Mouse (Mus musculus) limb, embryonic 13.5 days (tissue): ENCODE measurements at regions not wholly inside any gene's neighbourhood (a gene's known extent, or its start where the extent isn't known, plus 50 kb on each side); places are given as distances from the start of the nearest gene placed in this dataset. TPM values are rescaled to one million over a fixed set of nuclear protein-coding genes. Genes with fewer than 3 reads are reported as not detected.

Source experiments
- ATAC-seq: fragments of 200-750 bp; cut with Nextera tagmentation; 2 replicates; pipeline ENCODE4 v1.8.0; 2017; ENCODE audit warnings: low read depth, moderate number of reproducible peaks, moderate TSS enrichment; ENCODE audit not compliant: low FRiP score
- H3K27ac ChIP-seq: fragments of 300-500 bp; sonication (generic); 2 replicates; pipeline ENCODE4 v1.5.1; 2015; ENCODE audit warnings: inconsistent platforms, mild to moderate bottlenecking, moderate library complexity
- H3K27me3 ChIP-seq: fragments of 300-500 bp; sonication (generic); 2 replicates; pipeline ENCODE4 v1.6.1; 2015; ENCODE audit warnings: mild to moderate bottlenecking, inconsistent platforms
- H3K36me3 ChIP-seq: fragments of 300-500 bp; sonication (generic); 2 replicates; pipeline ENCODE4 v1.6.1; 2015; ENCODE audit warnings: inconsistent platforms, mild to moderate bottlenecking, moderate library complexity
- H3K4me1 ChIP-seq: fragments of 300-500 bp; sonication (generic); 2 replicates; pipeline ENCODE4 v1.6.1; 2015; ENCODE audit warnings: inconsistent platforms
- H3K4me2 ChIP-seq: fragments of 300-500 bp; sonication (generic); replicated peaks from 2 replicates; pipeline ENCODE4 v1.6.1; 2015; ENCODE audit warnings: inconsistent platforms, mild to moderate bottlenecking, moderate library complexity
- H3K4me3 ChIP-seq: fragments of 300-500 bp; sonication (generic); 2 replicates; pipeline ENCODE4 v1.5.1; 2015; ENCODE audit warnings: moderate library complexity, mild to moderate bottlenecking, inconsistent platforms
- H3K9ac ChIP-seq: fragments of 300-500 bp; sonication (generic); 2 replicates; pipeline ENCODE4 v1.6.1; 2015; ENCODE audit warnings: mild to moderate bottlenecking, inconsistent platforms
- H3K9me3 ChIP-seq: fragments of 300-500 bp; sonication (generic); 2 replicates; pipeline ENCODE4 v1.6.1; 2016; ENCODE audit warnings: inconsistent platforms
- WGBS: fragments of 180-500 bp; shearing (Covaris S2); methylation state at CpG from one replicate; pipeline ENCODE4 v1.1.7; 2015; 5-methylcytosine and 5-hydroxymethylcytosine counted together
- microRNA-seq: library from miRNA; unstranded; fragments of <30 nt; microRNA quantifications from one replicate; pipeline ENCODE4, GENCODE M21; 2016

DNA sequence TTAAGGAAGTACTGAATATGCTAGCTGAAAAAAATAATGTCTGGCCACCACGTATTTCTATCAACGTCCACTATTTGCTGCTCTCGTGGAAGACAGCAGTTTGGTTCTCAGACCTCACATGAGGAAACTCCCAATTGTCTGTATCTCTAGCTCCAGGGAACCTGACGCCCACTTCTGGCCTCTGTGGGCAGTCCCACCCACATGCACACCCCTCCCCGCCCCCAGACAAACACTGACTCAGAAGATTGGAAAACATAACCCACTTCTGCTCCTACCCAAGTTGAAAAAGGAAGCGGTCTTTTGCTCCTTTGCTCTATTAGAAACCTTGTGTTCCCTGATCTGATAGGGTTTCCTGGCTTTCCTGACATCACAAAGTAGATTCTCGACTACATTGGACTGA, 99.9 kb upstream of the Ccdc54 start:
- Histone ChIP-seq H3K36me3 (no peaks in the 10 kb centered on the region), H3K9ac (no peak overlapping the region), H3K27me3 (no peaks in the 10 kb centered on the region), H3K9me3 (no peaks in the 10 kb centered on the region), H3K4me2 (no peak overlapping the region), H3K27ac (no peak overlapping the region), H3K4me3 (no peak overlapping the region), H3K4me1 (no peaks in the 10 kb centered on the region)
- 78% methylated on average over 7 of the region's 7 CpGs for WGBS
- ATAC-seq, result no peak

DNA sequence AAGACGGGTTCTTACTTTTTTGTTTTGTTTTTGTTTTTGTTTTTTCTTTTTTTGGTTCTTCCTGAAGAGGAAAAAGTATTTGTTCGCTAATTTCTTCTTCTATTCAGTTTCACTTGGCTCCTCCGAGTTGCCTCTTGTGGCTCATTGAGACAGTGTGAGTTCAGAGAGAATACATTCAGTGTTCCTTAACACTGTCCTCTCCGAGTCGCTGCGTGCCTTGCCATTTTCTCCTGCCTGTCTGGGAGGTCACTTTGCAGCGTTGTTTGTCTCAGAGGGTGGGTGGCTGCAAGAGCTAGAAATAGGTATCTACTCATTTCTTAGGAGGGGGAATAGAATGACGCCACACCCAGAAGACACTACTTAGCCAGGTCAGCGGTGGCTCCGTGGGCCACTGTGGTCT, 98.6 kb upstream of the Ccdc54 start:
- Histone ChIP-seq H3K4me2 (peak overlapping the region; percentile 30; the same call in 1 of the 2 replicates), H3K9me3 (no peaks in the 10 kb centered on the region), H3K36me3 (no peaks in the 10 kb centered on the region), H3K9ac (no peak overlapping the region), H3K27me3 (no peaks in the 10 kb centered on the region), H3K4me3 (no peak overlapping the region), H3K27ac (no peak overlapping the region), H3K4me1 (no peaks in the 10 kb centered on the region)
- no peak for ATAC-seq
- WGBS, result 71% methylated on average over 10 of the region's 10 CpGs

DNA sequence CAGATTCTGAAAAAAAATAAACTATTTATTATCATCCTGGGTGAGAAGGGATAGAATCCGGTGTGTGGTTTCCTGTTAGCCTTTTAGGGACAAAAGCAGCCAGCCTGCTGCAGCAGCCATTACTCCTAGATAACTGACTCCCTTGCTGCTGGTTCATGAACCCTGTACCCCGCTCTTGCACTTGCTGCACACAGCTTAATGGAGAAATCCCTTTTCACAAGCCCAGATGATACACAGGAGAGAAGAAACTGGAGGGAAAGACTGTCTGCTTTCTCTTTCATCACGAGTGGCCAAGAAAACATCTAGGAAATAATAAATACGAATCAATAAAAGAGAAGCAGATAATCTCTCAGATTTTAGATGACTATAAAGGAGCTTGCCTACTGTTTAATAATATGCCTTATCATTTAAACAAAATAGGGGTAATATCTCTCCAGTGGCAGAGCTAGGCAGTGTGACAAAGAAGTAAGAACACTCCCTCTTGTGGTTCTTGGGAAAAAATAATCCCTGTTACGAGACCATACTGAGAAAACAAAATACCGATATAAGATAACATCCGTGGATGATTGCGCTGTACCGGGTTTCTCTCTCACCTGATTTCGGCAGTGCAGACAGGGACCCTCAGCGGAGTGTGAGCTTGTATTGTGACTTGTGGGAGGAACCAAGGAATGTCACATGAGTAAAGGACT, 98.0 kb upstream of the Ccdc54 start:
- H3K9me3 ChIP-seq, result no peaks in the 10 kb centered on the region
- no peak overlapping the region for H3K27ac ChIP-seq
- no peak overlapping the region for H3K4me3 ChIP-seq
- no peaks in the 10 kb centered on the region for H3K36me3 ChIP-seq
- H3K9ac ChIP-seq, result no peak overlapping the region
- 69% methylated on average over 11 of the region's 11 CpGs for WGBS
- no peaks in the 10 kb centered on the region for H3K27me3 ChIP-seq
- H3K4me1 ChIP-seq, result no peaks in the 10 kb centered on the region
- ATAC-seq, result no peak
- peak overlapping the region; percentile 30; the same call in 1 of the 2 replicates for H3K4me2 ChIP-seq

DNA sequence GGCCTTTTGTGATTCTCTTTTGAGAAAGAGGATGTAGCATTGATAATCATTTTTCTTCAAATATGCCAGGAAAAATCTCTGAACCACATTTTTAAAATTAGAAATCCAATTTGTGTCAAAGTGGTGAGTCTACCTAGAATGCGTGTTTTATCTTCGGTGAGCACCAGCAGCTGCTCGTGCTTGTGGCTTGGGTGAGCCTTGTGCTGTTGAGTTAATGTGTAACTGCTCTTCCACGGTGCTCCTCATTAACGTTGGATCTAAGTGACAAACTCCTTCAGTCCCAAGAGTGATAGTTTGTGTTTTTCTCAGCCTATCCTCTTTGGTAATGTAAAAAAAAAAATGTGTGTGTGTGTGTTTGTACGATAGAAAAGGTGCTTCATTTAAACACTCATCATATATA, 88.7 kb upstream of the Ccdc54 start:
- Histone ChIP-seq H3K9ac (no peak overlapping the region), H3K4me1 (no peaks in the 10 kb centered on the region), H3K36me3 (no peaks in the 10 kb centered on the region), H3K27me3 (no peaks in the 10 kb centered on the region), H3K9me3 (no peaks in the 10 kb centered on the region), H3K4me2 (no peak overlapping the region), H3K4me3 (no peak overlapping the region), H3K27ac (no peak overlapping the region)
- no peak for ATAC-seq
- 91% methylated on average over 6 of the region's 6 CpGs for WGBS

DNA sequence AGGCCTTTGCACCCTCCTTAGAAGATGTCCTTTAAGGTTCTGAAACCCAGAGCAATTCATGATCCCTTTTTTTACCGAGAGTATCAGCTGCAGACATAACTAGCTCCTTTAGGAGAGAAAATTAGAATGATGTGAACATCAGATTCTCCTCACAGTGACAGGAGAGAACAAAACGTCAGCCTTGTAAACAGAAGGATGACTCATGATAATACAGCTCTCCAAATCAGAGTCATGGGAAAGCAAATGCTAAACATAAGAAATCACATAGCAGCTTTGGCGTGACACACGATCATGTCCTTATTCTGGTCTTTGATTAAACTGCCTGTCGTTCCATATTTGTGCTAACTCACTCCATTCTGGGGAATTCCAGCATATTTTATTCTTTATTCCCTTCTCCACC, 82.4 kb upstream of the Ccdc54 start:
- Histone ChIP-seq H3K36me3 (no peaks in the 10 kb centered on the region), H3K9ac (no peak overlapping the region), H3K4me3 (no peak overlapping the region), H3K9me3 (no peaks in the 10 kb centered on the region), H3K4me2 (no peak overlapping the region), H3K27ac (no peak overlapping the region), H3K27me3 (no peaks in the 10 kb centered on the region), H3K4me1 (no peaks in the 10 kb centered on the region)
- ATAC-seq, result no peak
- WGBS, result 88% methylated on average over 5 of the region's 5 CpGs

DNA sequence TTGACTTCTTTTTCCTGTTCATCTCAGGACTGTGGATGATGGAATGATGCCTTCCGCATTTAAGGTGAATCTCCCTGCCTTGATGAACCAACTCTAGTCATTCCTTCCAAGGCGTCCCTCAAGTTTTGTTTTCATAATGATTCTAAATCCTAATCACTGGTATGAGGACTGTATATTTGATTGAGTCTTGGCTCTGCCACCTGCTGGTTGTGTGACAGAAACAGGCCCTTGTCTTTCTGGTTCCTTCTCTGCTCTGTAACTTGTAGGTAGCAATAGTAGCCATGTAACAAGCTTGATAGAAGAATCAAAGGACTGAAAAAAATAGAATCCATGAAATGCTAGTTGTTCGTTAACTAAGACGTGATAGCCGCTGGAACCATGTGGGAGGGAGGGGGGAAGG, 81.8 kb upstream of the Ccdc54 start:
- H3K9ac ChIP-seq, result no peak overlapping the region
- H3K4me2 ChIP-seq, result no peak overlapping the region
- H3K4me1 ChIP-seq, result no peaks in the 10 kb centered on the region
- WGBS, result 78% methylated on average over 5 of the region's 5 CpGs
- no peaks in the 10 kb centered on the region for H3K27me3 ChIP-seq
- no peak for ATAC-seq
- no peak overlapping the region for H3K27ac ChIP-seq
- no peaks in the 10 kb centered on the region for H3K9me3 ChIP-seq
- no peak overlapping the region for H3K4me3 ChIP-seq
- no peaks in the 10 kb centered on the region for H3K36me3 ChIP-seq

DNA sequence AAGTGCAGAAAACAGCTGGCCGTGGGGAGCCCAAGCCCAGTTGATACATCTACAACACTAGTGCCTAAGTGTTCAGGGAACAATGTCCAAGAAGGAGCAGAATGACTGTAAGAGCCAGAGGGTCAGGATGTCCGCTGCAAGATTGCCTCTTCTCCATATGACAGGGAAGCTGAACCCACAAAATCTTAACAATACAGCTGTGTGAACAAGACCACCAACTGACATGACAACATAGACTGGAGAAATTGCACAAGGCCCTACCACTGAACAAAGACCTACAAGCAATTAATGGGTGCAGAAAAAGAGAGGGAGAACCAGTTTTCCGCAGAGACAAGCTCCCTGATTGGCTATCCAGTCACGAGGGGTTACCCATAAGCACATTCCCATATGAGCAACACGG, 80.2 kb upstream of the Ccdc54 start:
- Histone ChIP-seq H3K27me3 (no peaks in the 10 kb centered on the region), H3K27ac (no peak overlapping the region), H3K4me3 (no peak overlapping the region), H3K9me3 (no peaks in the 10 kb centered on the region), H3K9ac (no peak overlapping the region), H3K4me2 (no peak overlapping the region), H3K4me1 (no peaks in the 10 kb centered on the region), H3K36me3 (no peaks in the 10 kb centered on the region)
- 89% methylated on average over 5 of the region's 5 CpGs for WGBS
- no peak for ATAC-seq

DNA sequence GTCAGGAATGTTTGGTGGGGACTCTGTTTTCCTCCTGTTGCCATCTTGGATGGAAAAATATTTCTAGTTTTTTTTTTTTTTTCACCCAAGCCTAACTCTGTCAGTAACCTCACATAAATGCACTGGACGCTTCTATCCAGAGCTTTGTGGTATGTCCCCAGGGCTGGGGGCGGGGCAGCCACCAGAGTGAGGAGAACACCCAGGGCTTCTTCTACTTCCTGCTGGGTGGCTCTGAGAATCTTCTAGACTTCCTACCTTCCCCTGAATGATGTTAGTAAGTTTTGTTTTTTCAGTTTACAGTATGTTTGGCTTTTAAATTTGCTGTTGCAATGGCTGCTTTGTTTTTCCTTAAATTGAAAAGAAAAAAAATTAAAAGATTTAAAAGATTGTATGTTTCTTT, 73.3 kb upstream of the Ccdc54 start:
- 31% methylated on average over 2 of the region's 2 CpGs for WGBS
- no peak overlapping the region for H3K9ac ChIP-seq

More for the DNA sequence above, 73.3 kb upstream of the Ccdc54 start:
- Histone ChIP-seq H3K4me1 (no peaks in the 10 kb centered on the region), H3K4me3 (no peak overlapping the region), H3K4me2 (no peak overlapping the region), H3K36me3 (no peaks in the 10 kb centered on the region), H3K27me3 (no peaks in the 10 kb centered on the region), H3K27ac (no peak overlapping the region), H3K9me3 (no peaks in the 10 kb centered on the region)
- ATAC-seq, result no peak

Small RNAs in the stretch of these regions (microRNA-seq; reads per million reads assigned to microRNA genes)
- not detected for gene Mir6363
